Mouse (Mus musculus) heart, adult 18-20 months (tissue): ENCODE measurements around the gene Arid1a. TPM values are rescaled to one million over a fixed set of nuclear protein-coding genes. Genes with fewer than 3 reads are reported as not detected.
"Not testable (repeated sequence)": the region's sequence is repeated elsewhere in the genome, so short reads cannot be mapped to it uniquely, and the experiment has no call there.

ENCODE experiments used
- DNase-seq, 2 experiments: peaks; one replicate each; pipeline ENCODE4 v3.0.0; 2021 to 2022; ENCODE audit warnings: mixed read lengths in 1 of 2
- total RNA-seq, 2 experiments: library from RNA; stranded (reverse); gene quantifications; 2 replicates each; pipeline ENCODE4 v1.2.3; 2021

Gene Arid1a
- total RNA-seq, 2 experiments from 2014 or later = 31.3 to 34.9 TPM

DNA sequence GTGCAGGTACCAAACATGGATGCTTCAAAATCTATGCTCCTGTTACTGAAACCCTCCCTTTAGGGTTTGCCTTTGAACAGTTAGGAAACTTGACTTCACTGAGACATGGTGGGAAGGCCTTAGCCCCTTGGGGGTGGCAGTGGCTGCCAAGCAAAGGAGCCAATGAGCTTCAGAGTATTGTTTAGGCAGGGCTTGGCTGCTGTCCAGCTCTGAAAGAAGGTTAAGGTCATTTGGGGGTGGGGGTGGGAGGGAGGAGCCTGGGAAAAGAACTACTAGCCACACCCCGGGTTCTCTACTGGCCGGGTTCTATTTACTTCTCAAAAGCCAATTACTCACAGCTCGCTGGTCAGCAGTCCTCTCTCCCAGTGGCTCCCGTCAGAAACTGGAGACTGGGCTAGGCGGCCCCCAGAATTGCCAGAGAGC is 81.0 kb downstream of the Arid1a start:
- DNase-seq = peak; percentile 61 to 63

DNA sequence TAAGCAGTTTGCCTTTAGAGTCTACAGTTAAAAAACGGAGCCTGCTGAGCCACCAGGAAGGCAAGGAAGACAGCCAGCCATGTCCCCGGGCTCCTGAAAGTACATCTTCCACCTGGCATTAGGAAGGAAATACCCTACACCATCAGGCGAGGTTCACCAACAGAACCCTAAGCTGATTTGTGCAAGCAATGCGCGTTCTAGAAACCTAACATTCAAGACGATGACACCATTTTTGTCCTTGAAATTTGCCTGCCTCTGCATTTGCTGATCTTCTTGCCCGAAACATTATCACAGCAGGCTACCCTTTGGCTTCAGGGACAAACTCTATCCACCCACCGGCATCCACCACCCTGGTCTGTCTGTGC is 82.3 kb downstream of the Arid1a start:
- peak in 1 of 2 experiments; percentile 30 for DNase-seq

DNA sequence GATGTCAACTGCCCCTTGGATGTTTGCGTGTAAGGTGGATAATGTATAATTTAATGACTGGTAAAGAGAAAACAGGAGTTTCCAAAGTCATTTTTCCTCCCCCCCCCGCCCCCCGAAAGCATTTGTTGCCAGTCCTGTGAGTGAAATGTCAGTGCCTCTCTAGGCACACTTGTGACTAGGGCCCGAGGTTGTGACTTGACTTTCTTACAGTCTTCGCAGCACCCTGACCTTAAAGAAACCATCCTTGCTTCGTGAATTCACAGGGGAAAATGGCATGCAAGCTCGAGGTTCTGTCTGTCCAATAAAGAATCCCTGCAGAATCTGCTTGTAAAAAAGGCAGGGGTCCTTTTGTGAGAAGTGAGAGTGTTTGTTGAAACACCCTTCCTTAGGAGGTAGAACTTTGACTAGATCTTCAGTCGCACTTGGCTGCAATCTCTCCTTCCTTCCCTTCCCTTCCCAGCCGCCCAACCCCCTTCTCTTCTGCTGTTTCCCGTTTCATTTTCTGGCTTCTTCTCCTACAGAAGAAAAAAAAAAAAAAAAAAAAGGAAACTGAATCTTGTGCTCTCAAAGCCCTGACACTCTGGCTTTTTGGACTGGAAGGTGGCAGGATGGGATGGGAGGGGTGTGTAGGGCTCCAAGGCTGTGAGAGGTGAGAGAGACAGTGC is 82.8 kb downstream of the Arid1a start:
- peak; percentile 79 to 84 for DNase-seq

DNA sequence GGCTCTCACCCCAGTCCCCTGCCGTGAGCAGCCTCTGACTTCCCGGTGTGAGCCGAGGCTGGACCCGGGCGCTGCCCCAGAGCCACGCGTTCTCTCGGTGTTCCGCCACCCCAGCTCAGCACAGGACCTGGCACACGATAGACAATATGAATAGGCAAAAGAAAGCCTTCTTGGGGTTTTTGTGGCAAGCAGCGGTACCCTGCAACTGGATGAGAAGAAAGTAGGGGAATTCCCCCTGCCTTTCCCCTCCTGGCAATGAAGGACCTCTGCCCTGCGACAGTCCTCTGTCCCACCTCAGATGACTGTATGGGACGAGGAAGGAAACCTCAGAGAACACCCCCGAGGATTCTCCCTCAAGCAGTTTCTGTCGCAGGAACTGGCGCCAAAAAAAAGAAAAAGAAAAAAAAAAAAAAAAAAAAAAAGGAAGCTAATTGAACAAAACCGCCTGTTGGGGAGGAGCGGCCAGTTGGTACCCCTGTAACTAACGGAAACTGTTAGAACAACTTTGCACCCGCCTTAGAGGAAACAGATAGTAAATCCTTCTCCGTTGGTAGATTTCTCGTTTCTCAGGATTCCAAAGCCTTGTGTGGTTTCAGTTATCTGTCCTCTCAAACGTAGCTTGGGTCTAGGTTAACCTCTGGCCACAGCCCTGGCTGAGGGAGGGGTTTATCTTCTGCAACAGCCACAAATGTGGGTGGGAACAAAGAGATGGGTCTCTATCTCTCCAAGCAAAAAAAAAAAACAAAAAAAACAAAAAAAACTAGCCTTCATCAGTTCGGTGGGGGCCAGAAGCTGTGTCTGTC is 83.5 kb downstream of the Arid1a start:
- peak; percentile 72 to 74 for DNase-seq

DNA sequence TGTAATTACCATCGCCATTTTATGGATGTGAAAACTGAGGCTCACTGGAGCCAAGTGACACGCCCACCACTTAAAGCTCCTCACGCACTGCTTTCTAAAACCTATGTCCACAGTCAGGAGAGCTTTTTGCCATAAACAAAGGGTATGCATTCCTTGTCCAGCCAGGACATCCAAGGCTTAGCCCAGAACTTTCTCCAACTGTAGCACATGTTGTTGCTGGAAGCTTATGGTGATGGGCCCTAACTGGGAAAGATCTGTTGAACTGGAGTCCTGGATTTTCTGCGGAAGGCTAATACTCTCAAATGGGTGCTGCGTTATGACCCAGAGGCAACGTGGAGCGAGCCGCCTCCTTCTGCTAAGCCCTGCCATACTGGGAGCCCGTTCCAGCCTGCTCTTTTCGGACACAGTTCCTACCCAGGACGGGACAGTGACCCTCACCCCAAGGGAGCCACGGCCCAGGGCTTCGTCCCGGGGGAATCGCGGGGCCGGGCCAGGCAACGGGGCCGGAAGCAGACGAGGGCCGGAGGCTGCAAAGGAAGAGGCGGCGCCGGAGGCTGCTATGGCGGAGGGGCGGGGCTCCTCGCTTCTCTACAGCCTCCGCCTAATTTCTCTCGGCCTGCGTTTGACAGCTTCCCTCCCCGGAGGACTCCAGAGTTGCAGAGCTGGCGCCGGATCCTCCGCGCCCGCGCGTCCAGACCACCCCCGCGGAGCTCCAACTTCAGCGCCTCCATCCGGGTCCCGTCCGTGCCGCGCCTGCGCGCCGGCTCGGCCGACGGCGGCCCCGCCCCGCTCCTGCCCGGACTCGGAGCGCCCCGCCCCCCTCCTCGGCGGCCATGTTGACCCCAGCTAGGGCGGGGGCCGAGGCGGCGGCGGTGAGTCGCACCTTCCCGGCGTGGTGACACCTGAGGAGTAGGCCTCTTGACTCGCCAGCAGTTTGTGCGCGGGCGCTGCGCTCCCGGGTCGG is 84.4 kb downstream of the Arid1a start, which contains the start of gene Pigv:
Gene Pigv (minus strand): TSS at position 767 of the 964 bp plus-strand sequence.
- peak; percentile 94 to 95 for DNase-seq

DNA sequence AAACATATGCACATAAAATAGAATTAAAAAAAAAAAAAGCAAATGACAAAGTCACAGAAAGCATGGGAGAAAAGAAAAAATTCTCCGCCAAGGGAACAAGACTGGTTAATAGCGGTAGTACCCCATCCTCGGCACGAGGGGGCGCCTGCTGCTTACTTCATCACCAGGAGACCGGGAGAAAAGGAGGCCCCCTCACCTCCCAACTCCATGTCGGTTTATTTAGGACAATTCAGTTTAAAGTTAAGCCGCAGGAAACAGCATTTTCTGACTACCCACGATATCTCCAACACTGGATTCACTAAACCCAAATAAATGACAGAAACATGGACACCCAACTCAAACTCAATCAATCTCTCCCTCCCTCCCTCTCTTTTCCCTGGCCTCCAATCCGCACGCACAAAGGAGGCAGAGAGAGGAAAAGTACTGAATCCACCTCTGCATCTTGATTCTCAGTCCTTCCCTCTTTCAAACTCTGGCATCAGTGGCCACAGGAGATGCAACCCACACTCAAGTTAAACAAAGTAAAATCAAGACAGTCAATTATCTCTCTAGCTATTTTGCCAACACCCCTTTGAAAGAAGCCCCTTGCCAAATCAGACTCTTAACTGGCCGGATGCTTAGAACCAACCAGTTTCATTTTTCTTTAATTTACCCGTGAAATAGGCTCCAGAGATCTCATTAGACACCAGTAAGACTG is 85.2 kb downstream of the Arid1a start:
- peak; percentile 88 to 93 for DNase-seq

DNA sequence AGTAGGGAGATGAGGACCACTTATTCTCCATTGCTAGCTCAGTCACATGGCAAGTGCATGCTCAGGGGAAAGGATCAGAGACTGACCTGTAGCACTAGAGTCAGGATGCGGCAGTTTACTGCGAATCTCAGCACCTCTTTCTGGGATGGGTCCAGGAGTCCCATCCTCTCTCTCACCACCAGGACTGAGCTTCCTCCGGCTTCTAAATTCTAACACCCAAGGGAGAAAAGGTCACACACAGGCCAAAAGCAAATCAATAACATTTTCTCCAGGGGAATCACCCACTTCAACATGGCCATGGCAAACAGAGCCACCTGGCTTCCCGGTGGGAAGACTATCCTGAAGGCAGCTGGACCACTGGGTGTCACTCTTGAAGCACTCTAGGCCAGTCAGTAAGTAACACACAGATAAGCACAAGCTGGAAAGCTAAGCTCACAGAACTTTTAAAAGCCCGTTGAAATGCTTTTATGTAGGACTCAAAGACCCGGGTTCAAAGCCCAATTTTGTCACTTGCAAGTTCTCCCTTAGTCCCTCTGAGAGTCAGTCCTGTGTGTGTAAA is 86.8 kb downstream of the Arid1a start:
- no peak for DNase-seq

DNA sequence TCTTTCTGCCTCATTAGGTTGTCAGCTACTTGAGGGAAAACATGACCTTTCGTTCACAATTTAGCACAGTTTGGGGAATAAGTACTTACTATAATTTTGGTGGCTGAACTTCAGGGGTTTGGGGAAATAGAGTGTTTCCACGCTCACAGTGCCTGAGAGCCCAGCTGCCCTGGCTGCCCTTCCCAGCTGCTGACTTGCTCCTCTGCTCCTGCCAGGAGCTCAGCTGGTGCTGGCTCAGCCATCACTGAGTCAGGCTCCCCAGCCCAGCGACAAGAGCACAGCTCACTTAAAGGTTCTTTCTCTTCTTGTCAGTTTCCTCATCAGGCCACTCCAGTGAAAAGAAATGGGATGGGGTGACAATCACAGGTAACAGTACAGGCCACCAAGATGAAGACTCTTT is 88.0 kb downstream of the Arid1a start:
- DNase-seq = peak in 1 of 2 experiments; percentile 58

DNA sequence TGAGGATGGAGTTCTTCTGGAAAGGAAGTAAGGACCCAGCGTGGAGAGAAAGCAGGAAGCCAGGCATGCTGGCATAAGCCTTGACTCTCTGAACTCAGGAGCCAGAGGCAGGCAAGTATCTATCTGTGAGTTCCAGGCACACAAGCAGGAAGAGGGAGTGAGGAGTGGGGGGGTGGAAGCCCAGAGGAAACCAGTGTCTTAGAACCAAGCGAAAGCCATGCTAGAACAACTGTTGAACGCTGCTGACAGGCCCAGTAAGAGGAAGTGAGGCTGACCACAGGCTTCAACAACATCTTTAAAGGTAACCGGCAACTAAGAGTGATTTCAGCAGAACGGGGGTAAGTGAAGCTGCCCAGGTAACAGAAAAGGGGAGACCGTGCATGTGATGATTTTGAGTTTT is 90.4 kb downstream of the Arid1a start:
- DNase-seq = peak in 1 of 2 experiments; percentile 55

DNA sequence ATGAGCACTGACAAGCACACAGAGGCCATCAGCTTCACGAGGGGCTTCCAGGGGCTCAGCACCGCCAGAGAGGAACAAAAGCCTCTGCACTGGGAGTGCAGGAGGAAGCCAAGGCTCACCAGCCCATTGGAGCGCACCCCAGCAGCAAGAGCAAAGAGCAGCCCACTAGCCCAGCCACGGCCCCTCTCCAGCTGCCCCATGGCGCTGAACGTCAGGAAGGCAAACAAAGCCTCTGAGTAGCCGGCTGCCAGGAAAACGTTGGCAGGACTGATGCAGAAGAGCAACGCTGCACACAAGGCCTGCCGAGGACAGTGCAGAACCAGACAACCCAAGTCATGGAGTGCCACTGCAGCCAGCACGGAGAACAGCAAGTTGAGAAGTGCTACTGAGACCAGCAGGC is 91.5 kb downstream of the Arid1a start:
- no peak for DNase-seq

DNA sequence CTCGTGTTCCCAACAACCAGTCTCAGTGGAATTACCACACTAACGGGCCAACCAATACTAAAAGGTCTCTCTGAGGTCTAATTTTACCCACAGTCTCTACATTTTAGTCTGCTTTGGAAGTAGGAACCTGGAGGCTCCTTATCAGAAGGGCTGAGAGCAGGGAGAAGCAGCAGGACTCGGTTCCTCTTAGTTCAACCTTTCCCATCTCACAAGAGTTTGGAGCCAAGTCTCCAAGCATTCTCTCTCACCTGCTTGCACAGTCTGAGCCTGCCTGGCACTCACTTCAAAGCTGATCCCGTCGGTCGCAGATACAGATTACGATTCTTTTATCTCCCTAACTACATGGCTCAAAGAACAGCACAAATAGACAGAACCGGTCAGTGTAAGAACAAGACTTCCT is 93.6 kb downstream of the Arid1a start:
- DNase-seq = no peak

DNA sequence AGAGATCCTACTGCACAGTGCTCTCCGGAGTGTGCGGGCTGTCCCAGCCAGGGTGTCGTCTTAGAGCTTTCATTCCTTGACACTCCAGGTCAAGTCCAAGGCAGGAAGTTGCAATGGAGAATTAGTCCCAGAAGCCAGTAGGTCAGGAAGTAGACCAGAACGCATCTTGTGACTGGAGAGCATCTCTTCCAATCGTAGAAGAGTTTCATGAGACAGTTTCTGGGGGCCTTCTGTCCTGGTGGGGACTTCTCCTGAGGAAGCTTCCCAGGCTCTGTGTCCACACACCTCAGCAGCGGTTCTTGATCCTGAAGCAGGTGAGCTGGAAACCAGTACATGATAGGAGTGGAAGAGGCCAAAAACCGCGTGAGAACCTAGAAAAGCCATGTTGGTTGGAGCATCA is 94.1 kb downstream of the Arid1a start:
- DNase-seq = no peak

DNA sequence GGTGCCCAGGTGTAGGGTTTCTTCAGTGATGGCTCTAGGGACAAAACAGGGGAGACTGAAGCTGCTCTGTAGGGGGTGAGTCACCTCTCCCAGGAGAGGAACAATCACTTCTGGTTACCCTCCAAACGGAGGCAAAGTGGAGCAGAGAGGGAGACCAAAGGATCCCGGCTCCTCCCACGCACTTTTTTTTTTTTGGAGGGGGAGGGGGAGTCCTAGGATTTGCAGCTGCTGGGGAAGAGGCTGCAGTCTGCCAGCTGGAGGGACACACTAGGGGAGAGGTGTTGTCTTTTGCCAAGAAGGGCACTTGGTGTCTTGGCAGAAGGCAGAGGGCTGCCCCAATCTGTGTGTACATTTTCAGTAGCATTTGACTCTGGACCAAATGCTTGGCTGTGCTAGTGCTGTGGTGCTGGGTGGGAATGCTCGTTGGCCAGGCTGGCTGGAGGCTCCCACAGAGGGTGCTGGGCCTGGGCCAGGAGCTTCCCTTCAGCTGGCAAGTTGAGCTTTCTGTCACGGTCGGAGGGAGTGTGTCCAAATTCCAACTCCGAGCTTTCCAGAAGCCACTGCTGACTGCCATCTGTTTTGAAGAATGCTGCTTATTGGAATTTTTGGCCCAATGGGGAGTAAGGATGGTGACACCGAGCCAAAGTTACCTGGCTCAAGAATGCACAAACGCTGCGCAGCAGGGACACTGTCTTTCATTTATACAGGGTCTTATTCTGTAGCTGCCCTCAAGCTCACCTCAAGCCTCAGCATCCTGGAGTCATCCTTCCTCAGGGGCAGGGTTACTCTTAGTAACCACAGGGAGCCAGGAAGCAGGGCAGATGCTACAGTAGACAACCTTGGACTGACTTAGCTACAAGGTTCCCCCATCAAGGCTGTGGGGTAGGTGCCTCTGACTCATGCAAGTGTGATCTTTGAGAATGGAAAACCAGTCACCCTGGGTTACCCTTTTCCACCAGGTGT is 96.1 kb downstream of the Arid1a start:
- DNase-seq = peak; percentile 88 to 91

DNA sequence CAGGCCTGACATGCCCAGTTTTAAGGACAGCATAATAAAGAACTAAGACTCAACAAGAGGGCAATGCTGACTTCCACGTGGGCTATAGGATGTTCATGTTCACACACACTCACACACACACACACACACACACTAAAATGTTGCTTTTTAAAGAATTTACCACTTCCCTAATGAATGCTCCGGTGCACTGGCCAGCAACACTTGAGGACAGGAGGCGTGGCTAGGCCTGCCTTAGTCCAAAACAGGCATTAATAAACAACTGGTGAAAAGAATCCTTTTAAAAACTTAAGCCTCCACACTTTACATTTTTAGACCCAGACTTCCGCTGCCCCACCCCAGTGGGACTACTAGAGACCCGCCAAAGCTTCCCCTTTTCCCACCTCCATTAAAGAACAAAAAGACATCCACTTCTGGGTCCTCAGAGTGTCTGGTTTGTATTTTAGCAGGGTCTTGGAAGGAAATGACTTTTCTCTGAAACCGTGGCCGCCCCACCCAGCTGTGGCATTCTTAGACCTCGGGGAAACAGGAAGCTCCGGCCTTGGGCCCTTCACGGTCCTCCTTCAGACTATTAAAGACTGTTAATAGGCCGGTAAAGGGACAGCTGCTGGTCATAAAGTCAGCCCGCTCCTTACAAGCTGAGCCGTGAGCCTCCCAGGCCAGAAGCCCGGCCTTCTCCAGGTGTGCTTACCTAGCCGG is 96.9 kb downstream of the Arid1a start:
- peak; percentile 78 to 84 for DNase-seq

DNA sequence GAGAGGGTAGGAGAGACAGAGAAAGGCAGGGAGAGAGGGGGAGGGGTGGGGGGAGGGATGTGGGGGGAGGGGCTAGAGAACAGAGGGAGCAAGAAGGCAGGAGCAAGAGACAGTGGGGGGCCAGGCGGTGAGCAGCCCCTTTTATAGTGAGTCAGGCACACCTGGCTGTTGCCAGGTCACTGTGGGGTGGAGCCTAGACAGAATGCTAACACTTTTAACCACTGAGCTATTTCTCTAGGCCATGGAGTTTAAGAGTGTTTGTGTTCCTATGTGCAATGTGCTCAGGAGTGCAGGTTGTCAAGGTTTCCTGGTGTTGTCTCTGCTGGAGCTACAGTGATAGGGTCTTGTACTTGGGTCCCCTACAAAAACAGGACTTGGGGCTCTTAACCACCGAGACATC is 97.8 kb downstream of the Arid1a start:
- DNase-seq = no peak

DNA sequence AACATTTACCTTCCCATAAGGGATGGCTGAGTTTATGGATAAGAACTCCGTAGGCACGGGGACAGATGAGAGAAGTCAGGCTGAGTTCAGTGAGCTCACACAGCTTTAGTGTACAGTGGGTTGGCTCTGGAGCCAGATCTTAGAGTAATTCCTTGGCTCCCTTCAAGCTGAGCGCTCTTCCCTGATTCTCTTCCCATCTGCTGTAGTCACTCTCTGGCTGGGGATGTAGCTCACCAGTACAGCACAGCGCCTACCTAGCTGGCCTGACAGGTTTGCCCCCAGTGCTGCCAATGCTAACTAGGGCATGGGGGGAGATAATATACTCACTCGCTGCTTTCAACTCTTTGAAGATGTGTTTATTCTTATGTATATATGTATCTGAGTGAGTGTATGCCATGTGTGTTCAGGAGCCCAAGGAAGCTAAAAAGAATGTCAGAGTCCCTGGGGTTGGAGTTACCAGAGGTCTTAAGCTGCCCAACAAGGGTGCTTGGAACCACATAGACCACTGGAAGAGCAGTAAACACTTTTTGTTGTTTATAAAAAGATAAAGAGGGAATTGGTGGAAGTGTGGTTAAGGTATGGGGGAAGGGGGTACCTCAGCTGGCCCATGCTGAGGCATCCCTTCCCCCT is 98.6 kb downstream of the Arid1a start:
- DNase-seq = no peak

DNA sequence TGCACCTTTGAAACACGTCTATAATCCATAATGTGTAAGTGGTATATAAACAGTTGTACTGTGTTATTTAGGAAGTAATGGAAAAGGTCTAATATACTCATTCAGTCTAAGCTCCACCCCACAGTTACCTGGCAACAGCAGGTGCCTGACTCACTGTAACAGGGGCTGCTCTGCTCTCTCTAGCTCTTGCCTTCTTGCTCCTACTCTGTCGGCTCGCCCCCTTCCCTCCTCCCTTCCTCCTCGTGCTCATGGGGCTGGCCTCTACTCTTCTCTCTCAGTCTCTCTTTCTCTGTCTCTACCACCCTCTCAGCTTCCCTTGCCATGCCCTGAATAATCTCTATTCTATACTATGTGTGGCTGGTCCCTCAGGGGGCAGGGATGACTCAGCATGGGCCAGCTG is 99.6 kb downstream of the Arid1a start:
- no peak for DNase-seq

DNA sequence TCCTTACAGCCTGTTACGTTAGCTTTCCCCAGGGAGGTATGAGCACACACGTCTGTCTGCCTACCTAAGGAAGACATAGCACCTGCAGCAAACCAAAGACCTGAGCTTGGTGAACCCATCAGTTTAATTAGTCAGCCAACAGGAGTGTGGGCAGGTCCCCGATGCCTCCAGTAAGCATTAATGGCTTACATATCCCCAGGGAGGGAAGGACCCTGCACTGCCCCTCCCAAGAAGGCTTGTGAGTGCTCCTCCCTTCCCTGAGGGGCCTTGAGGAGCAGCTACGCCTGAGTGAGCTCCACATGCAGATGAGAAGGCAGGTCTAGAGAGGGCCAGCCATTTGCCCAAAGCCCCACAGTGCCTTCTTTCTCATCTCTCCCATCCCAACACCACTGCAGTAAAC is 100.3 kb downstream of the Arid1a start:
- no peak for DNase-seq

DNA sequence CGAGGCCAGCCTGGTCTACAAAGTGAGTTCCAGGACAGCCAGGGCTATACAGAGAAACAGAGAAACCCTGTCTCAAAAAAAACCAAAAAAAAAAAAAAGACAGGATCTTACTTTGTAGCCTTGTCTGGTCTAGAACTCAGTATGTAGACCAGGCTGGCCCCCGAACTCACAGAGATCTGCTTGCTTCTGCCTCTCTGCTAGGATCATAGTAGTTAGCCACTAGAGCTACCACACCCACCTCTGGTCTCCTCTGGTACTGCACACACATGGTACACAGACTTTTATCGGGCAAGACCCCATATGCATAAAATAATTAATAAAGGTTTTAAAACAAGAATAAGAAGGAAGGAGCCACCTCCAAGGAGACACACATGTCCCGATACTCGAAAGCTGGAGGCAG is 102.5 kb downstream of the Arid1a start:
- not testable (repeated sequence) for DNase-seq
